Comparison of ENCODE assay signal across 8 mouse cellular contexts in genomic region chr10:116473759-116474549, GRCm38 (mm10). TPM values are rescaled to one million over a fixed set of nuclear protein-coding genes. Genes with fewer than 3 reads are reported as not detected.
DNase-seq lines count a peak whose midpoint lies in the region; ATAC-seq and TF ChIP-seq lines count a peak whose summit lies in the region.

TSS of gene Kcnmb4 (minus strand) at chr10:116473878.

- peak; percentile 69 for ATAC-seq in heart, embryonic 14.5 days (ENCODE audit: insufficient number of reproducible peaks, insufficient read depth, low FRiP score, low read depth)
- peak; percentile 90 for ATAC-seq in lung, embryonic 14.5 days (ENCODE audit: insufficient read depth)

- peak within 1 kb of the TSS; percentile 95 for H3K4me2 ChIP-seq in heart, embryonic 14.5 days (ENCODE audit: low read length)
- peak within 1 kb of the TSS; percentile 95 for H3K4me2 ChIP-seq in lung, embryonic 14.5 days

- peak within 1 kb of the TSS; percentile 36 for H3K4me3 ChIP-seq in C2C12 (ENCODE audit: insufficient read depth, poor library complexity, severe bottlenecking)
- peak within 1 kb of the TSS; percentile 93 for H3K4me3 ChIP-seq in cortical plate, adult 2 months (ENCODE audit: insufficient read depth, low read length)
- peak within 1 kb of the TSS; percentile 49 to 70 for H3K4me3 ChIP-seq in heart, embryonic 14.5 days (ENCODE audit: control insufficient read depth in 1 of 2, insufficient read depth in 1 of 2, low read depth in 1 of 2, low read length in 2 of 2)
- H3K4me3 ChIP-seq in lung, embryonic 14.5 days (ENCODE audit: low read depth, low read length) = peak within 1 kb of the TSS; percentile 66

- no peaks in the 10 kb centered on the region for H3K79me2 ChIP-seq in C2C12 (ENCODE audit: control insufficient read depth, insufficient read depth)

- peak; percentile 73 for DNase-seq in Muller cell, postnatal 12 days (ENCODE audit: inconsistent ontology term)
- DNase-seq in layer of hippocampus, adult 8-10 months (ENCODE audit: low spot score in 2 of 2) = no peak
- peak; percentile 69 for DNase-seq in lung, embryonic 14.5 days
- DNase-seq in ovary, adult 18-20 months (ENCODE audit: low spot score) = peak; percentile 20
- peak; percentile 23 for DNase-seq in urinary bladder, postnatal 25 days (ENCODE audit: low spot score)

- peaks cover 6% of the 10 kb centered on the region; the same call in 1 of the 2 replicates for H3K9me3 ChIP-seq in heart, embryonic 14.5 days (ENCODE audit: control insufficient read depth, low read length)
- no peaks in the 10 kb centered on the region for H3K9me3 ChIP-seq in lung, embryonic 14.5 days (ENCODE audit: low read depth, low read length)

- peak within 1 kb of the TSS; percentile 37; the same call in 1 of the 2 replicates for H3K27ac ChIP-seq in cortical plate, adult 2 months (ENCODE audit: insufficient read depth, low read length)
- peak within 1 kb of the TSS in 1 of 2 experiments; percentile 24; a peak in 1 of 4 replicates for H3K27ac ChIP-seq in heart, embryonic 14.5 days (replicated peaks in 1 of 2; ENCODE audit: control insufficient read depth in 1 of 2, insufficient read depth in 1 of 2, low read depth in 2 of 2, low read length in 2 of 2)
- peak within 1 kb of the TSS; percentile 60 for H3K27ac ChIP-seq in lung, embryonic 14.5 days (ENCODE audit: low read depth)

- no peak for TF ChIP-seq CTCF in C2C12 (IDR thresholded peaks at IDR 0.05; ENCODE audit: control insufficient read depth, insufficient read depth, insufficient read length)
- no peak for TF ChIP-seq CTCF in cortical plate, adult 2 months (IDR thresholded peaks at IDR 0.05; ENCODE audit: extremely low read depth, insufficient read depth, low read length)
- TF ChIP-seq CTCF in lung, embryonic 14.5 days (IDR thresholded peaks at IDR 0.05; ENCODE audit: low read depth) = peak; percentile 51

- TF ChIP-seq POLR2A in cortical plate, adult 2 months (IDR thresholded peaks at IDR 0.05; ENCODE audit: extremely low read depth, insufficient read depth, low read length) = 0 out of 2 replicates have a peak, but pooled peaks have one; percentile 20

- no peaks in the 10 kb centered on the region for H3K79me3 ChIP-seq in C2C12 (ENCODE audit: low read depth)

- H3K27me3 ChIP-seq in C2C12 (ENCODE audit: control insufficient read depth, insufficient read depth, insufficient read length) = no peaks in the 10 kb centered on the region
- peaks cover 8% of the 10 kb centered on the region for H3K27me3 ChIP-seq in heart, embryonic 14.5 days (ENCODE audit: control insufficient read depth, insufficient read depth, low read length)
- peaks cover 4% of the 10 kb centered on the region; the same call in 1 of the 2 replicates for H3K27me3 ChIP-seq in lung, embryonic 14.5 days (ENCODE audit: insufficient read depth, low read length)

- peak within 1 kb of the TSS; percentile 67 for H3ac ChIP-seq in C2C12 (ENCODE audit: control insufficient read depth, insufficient read length, low read depth)

- no peaks in the 10 kb centered on the region; the same call in 1 of the 2 replicates for H3K4me1 ChIP-seq in cortical plate, adult 2 months (ENCODE audit: control insufficient read depth, insufficient read depth, low read length)
- peaks cover 0 to 7% of the 10 kb centered on the region in 2 experiments; a peak in 2 of 4 replicates for H3K4me1 ChIP-seq in heart, embryonic 14.5 days (ENCODE audit: control insufficient read depth in 2 of 2, insufficient read depth in 2 of 2, low read length in 2 of 2)
- peaks cover 4% of the 10 kb centered on the region; the same call in 1 of the 2 replicates for H3K4me1 ChIP-seq in lung, embryonic 14.5 days (ENCODE audit: insufficient read depth)

- no peaks in the 10 kb centered on the region for H3K36me3 ChIP-seq in C2C12 (ENCODE audit: control insufficient read depth, insufficient read depth)
- no peaks in the 10 kb centered on the region for H3K36me3 ChIP-seq in heart, embryonic 14.5 days (ENCODE audit: control insufficient read depth, insufficient read depth, low read length)
- H3K36me3 ChIP-seq in lung, embryonic 14.5 days (ENCODE audit: insufficient read depth) = no peaks in the 10 kb centered on the region

- H3K9ac ChIP-seq in heart, embryonic 14.5 days (ENCODE audit: low read length) = peak within 1 kb of the TSS; percentile 76
- peak within 1 kb of the TSS; percentile 71 for H3K9ac ChIP-seq in lung, embryonic 14.5 days

- WGBS in heart, embryonic 14.5 days = under 1% methylated on average over 73 of the region's 92 CpGs
- WGBS in lung, embryonic 14.5 days = under 1% methylated on average over 85 of the region's 92 CpGs

TF ChIP-seq in C2C12, 6 proteins besides CTCF, POLR2A, EP300 and RAD21:
- TF ChIP-seq FOSL1 (IDR thresholded peaks at IDR 0.05; ENCODE audit: insufficient read depth, low read length, poor library complexity, severe bottlenecking) = no peak
- no peak for TF ChIP-seq CEBPB (IDR thresholded peaks at IDR 0.05; ENCODE audit: low read depth)
- no peak for TF ChIP-seq MAX (IDR thresholded peaks at IDR 0.05)
- no peak for TF ChIP-seq MYOG (IDR thresholded peaks at IDR 0.05; ENCODE audit: control insufficient read depth, extremely low read depth, insufficient read length)
- TF ChIP-seq USF1 (IDR thresholded peaks at IDR 0.05; ENCODE audit: low read depth) = no peak
- TF ChIP-seq MYOD1 (IDR thresholded peaks at IDR 0.05; ENCODE audit: control insufficient read depth, insufficient read length, low read depth) = no peak

RNA-seq across cellular contexts. Expression of gene Kcnmb4, which starts in this region (rescaled TPM):
- 14.1 TPM for polyA plus RNA-seq in C2C12 (2012; fragmentation: generic; extraction: Trizol)
- polyA plus RNA-seq in cortical plate, adult 2 months (2012; rRNA removed) = 117 and 129 TPM in 2 replicates
- polyA plus RNA-seq in heart, embryonic 14.5 days (2014; fragmentation: Nextera tagmentation; extraction: Ambion mirVana) = 5.1 and 5.9 TPM in 2 replicates
- total RNA-seq in layer of hippocampus, adult 8-10 months (2022) = 10 to 100 TPM; 60.0 to 68.5 (median 66.1) TPM
- polyA plus RNA-seq in lung, embryonic 14.5 days (2014; fragmentation: Nextera tagmentation; extraction: Ambion mirVana) = 3.9 and 4.6 TPM in 2 replicates

Comparison
In these comparisons a context has a peak if more than half of its experiments do, and no peak if none do; other contexts are left out.
1. H3K4me3 ChIP-seq: peak in every context shown above with its lines; median percentile 93 in cortical plate, adult 2 months; 66 in lung, embryonic 14.5 days; 60 in heart, embryonic 14.5 days; 36 in C2C12.
2. DNase-seq: peak in Muller cell, postnatal 12 days (single experiment), lung, embryonic 14.5 days (single experiment), ovary, adult 18-20 months (single experiment) and urinary bladder, postnatal 25 days (single experiment); none in layer of hippocampus, adult 8-10 months (0 of 2).